Mouse (Mus musculus) B cell, adult 62 days (primary cell): ENCODE data around the gene Cbl. TPM values are rescaled to one million over a fixed set of nuclear protein-coding genes. Genes with fewer than 3 reads are reported as not detected.

Source experiments
- total RNA-seq: library from RNA; stranded (reverse); gene quantifications from 4 replicates; pipeline ENCODE4 v1.2.4, GENCODE M21; 2023

Gene Cbl
- 133 to 146 TPM (median 140 TPM) in 4 replicates for total RNA-seq

GRCm38 (mm10) chr9:44233802-44234478 is at the start of gene Cbl:
TSS of gene Cbl (minus strand) at chr9:44234049.

GRCm38 (mm10) chr9:44268432-44268831 is 34.6 kb upstream of the Cbl start, which contains the start of gene Nlrx1:
TSS of gene Nlrx1 (minus strand) at chr9:44268599.

GRCm38 (mm10) chr9:44251314-44251713 is 17.5 kb upstream of the Cbl start, which contains the start of gene Pdzd3:
TSS of gene Pdzd3 (minus strand) at chr9:44251471.

GRCm38 (mm10) chr9:44240399-44240798 is 6.5 kb upstream of the Cbl start, which contains the start of gene Ccdc153:
TSS of gene Ccdc153 (plus strand) at chr9:44240676.

GRCm38 (mm10) chr9:44134101-44134850 is 99.6 kb downstream of the Cbl start, which contains the start of gene Mcam:
TSS of gene Mcam (plus strand) at chr9:44134469.

GRCm38 (mm10) chr9:44113105-44113789 is 120.6 kb downstream of the Cbl start, which contains the start of the genes Gm49380 and Rnf26:
TSS of gene Gm49380 (minus strand) at chr9:44113500.
TSS of gene Rnf26 (minus strand) at chr9:44113517.

GRCm38 (mm10) chr9:44107110-44107509 is 126.7 kb downstream of the Cbl start, which contains the start of gene C1qtnf5:
TSS of gene C1qtnf5 (plus strand) at chr9:44107245.

GRCm38 (mm10) chr9:44101490-44101889 is 132.4 kb downstream of the Cbl start, which contains the start of gene Mfrp:
TSS of gene Mfrp (plus strand) at chr9:44101729.

Other genes with a start within 250 kb of the Cbl start
- 1.4 to 3.1 TPM (median 2.6 TPM) in 4 replicates for gene Thy1, start 190.7 kb downstream of the Cbl start, total RNA-seq
- gene Usp2, start 167.0 kb downstream of the Cbl start, total RNA-seq: 19.0 to 31.1 TPM (median 23.0 TPM) in 4 replicates
- gene Mfrp, start 132.3 kb downstream of the Cbl start, total RNA-seq: 0.55 to 0.73 TPM (median 0.69 TPM) in 3 of 4 replicates, not detected in the other
- gene C1qtnf5, start 126.8 kb downstream of the Cbl start, total RNA-seq: 2.8 TPM in 1 of 4 replicates, not detected in the others
- gene Gm49380, start 120.5 kb downstream of the Cbl start, total RNA-seq: 0.21 TPM in 1 of 4 replicates, not detected in the others
- gene Rnf26, start 120.5 kb downstream of the Cbl start, total RNA-seq: 17.2 to 23.5 TPM (median 20.6 TPM) in 4 replicates
- gene Mcam, start 99.6 kb downstream of the Cbl start, total RNA-seq: 0.20 to 0.27 TPM (median 0.27 TPM) in 3 of 4 replicates, not detected in the other
- not detected in 4 replicates for gene Ccdc153, start 6.6 kb upstream of the Cbl start, total RNA-seq
- gene Pdzd3, start 17.4 kb upstream of the Cbl start, total RNA-seq: not detected in 4 replicates
- 4.3 to 6.5 TPM (median 6.0 TPM) in 4 replicates for gene Nlrx1, start 34.5 kb upstream of the Cbl start, total RNA-seq
- gene Abcg4, start 54.6 kb upstream of the Cbl start, total RNA-seq: not detected in 4 replicates
- gene Hinfp, start 71.6 kb upstream of the Cbl start, total RNA-seq: 52.6 to 65.7 TPM (median 58.7 TPM) in 4 replicates
- gene C2cd2l, start 86.2 kb upstream of the Cbl start, total RNA-seq: 17.0 to 21.3 TPM (median 20.4 TPM) in 4 replicates
- 8.1 to 11.0 TPM (median 9.4 TPM) in 4 replicates for gene Dpagt1, start 92.0 kb upstream of the Cbl start, total RNA-seq
- 34.2 to 44.5 TPM (median 37.9 TPM) in 4 replicates for gene H2afx, start 100.6 kb upstream of the Cbl start, total RNA-seq
- gene Hmbs, start 110.2 kb upstream of the Cbl start, total RNA-seq: 14.8 to 18.8 TPM (median 16.7 TPM) in 4 replicates
- 60.1 to 72.9 TPM (median 69.4 TPM) in 4 replicates for gene Vps11, start 127.6 kb upstream of the Cbl start, total RNA-seq
- gene Hyou1, start 145.4 kb upstream of the Cbl start, total RNA-seq: 74.5 to 88.3 TPM (median 81.6 TPM) in 4 replicates
- gene Slc37a4, start 162.8 kb upstream of the Cbl start, total RNA-seq: 16.5 to 19.7 TPM (median 17.7 TPM) in 4 replicates
- 2,372 to 2,652 TPM (median 2,528 TPM) in 4 replicates for gene Rps25, start 173.1 kb upstream of the Cbl start, total RNA-seq
- 56.6 to 62.6 TPM (median 60.0 TPM) in 4 replicates for gene Trappc4, start 173.6 kb upstream of the Cbl start, total RNA-seq
- 38.7 to 53.8 TPM (median 40.0 TPM) in 4 replicates for gene Ccdc84, start 184.5 kb upstream of the Cbl start, total RNA-seq
- not detected in 4 replicates for gene Foxr1, start 207.1 kb upstream of the Cbl start, total RNA-seq
- gene Upk2, start 220.9 kb upstream of the Cbl start, total RNA-seq: not detected in 4 replicates
- 95.6 to 104 TPM (median 102 TPM) in 4 replicates for gene Bcl9l, start 248.8 kb upstream of the Cbl start, total RNA-seq